Mouse (Mus musculus) left cerebral cortex, adult 2 months (tissue): ENCODE measurements around the gene Peli2. TPM values are rescaled to one million over a fixed set of nuclear protein-coding genes. Genes with fewer than 3 reads are reported as not detected.

Source experiments
- DNase-seq, 2 experiments: peaks; one replicate each; pipeline ENCODE4 v3.0.0; 2021 to 2022; ENCODE audit warnings: low spot score in 2 of 2, mixed read lengths in 1 of 2; ENCODE audit errors: extremely low spot score in 1 of 2
- H3K27ac ChIP-seq: fragments of 200-600 bp; 2 replicates; pipeline ENCODE4 v1.8.1; 2022
- H3K4me3 ChIP-seq: fragments of 200-600 bp; 2 replicates; pipeline ENCODE4 v1.8.1; 2022
- CTCF ChIP-seq: fragments of 200-600 bp; IDR thresholded peaks from 2 replicates; pipeline ENCODE4 v1.8.1; 2022; ENCODE audit warnings: antibody characterized with exemption, mild to moderate bottlenecking, moderate library complexity
- intact Hi-C: fragments of 180-260 bp; cut with DNase I; formaldehyde crosslinking; loops from one replicate; pipeline ENCODE4 v1.15.1; 2025
- total RNA-seq, 2 experiments: library from RNA; stranded (reverse); gene quantifications; 2 replicates each; pipeline ENCODE4 v1.2.3; 2021

The Peli2 gene
- total RNA-seq, 2 experiments from 2014 or later = 19.3 to 23.1 TPM

GRCm38 (mm10) chr14:48128701-48129100 lies 8.1 kb downstream of the Peli2 start:
- Histone ChIP-seq H3K27ac (no peak overlapping the region), H3K4me3 (no peak overlapping the region)
- no peak for DNase-seq
- intact Hi-C loops = no loop called here
- TF ChIP-seq CTCF = no peak

DNA sequence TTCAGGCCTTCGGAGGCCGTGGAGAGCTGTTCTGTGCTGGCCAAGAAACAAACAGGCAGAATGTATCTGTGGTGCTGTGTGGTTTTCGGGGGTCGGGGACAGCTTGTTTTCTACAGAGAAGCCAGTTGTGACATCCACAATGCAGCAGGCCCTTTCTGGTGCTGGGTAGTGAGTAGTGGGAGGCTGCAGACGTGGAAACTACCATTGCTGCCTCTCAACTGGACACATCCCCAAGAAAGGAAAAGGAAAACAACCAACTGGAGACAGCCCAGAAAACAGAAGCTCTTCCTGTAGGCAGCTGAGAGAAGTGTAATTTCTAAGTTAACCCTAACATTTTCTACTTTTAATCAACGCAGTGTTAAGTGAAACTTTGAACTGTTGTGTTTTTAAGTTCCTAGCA lies 9.4 kb downstream of the Peli2 start:
- Histone ChIP-seq H3K27ac (no peak overlapping the region), H3K4me3 (no peak overlapping the region)
- DNase-seq = no peak
- TF ChIP-seq CTCF = no peak
- intact Hi-C loops = no loop called here

DNA sequence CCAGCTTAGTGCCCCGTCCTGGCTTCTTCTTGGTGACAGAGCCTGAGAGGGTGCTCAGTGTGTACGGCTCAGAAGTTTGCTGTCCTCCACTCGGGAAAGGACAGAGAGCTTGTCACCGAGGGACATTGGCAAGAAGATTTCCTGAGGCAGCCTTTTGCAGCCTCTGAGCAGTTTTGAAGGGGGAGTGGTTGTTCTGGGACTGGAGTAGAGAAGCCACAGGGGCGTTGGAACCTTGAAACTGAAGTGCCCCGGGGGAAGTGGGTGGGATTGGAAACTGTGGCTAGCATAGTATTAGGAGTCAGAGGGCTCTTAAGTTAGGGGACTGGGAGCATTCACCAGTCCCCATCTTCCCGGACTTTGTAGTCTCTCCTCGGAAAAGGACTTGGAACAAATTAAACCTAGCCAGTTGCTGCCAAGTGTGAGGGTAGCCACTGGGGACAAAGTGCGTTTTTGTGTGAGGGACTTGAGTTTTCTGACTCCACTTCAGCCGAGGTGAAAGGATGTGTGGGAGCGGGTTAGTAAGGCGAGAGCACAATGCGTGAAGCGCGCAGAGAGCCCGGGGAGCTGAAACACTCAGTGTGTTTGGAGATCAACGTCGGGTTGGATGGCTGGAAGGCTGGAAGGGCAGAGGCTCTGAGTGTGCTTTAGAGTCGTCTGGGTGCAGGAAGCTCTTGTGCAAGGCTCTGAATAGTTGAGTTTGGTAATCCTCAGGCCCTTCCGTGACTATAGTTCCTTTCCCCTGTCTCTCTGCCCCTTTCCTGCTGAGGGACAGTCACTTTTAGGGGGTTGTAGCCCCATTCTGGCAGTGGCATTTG lies 10.3 kb downstream of the Peli2 start:
- H3K4me3 ChIP-seq = no peak overlapping the region
- peak overlapping the region; percentile 50; the same call in 1 of the 2 replicates for H3K27ac ChIP-seq
- intact Hi-C loops = no loop called here
- DNase-seq = no peak
- TF ChIP-seq CTCF = no peak

GRCm38 (mm10) chr14:48131576-48131922 lies 10.9 kb downstream of the Peli2 start:
- TF ChIP-seq CTCF = no peak
- peak overlapping the region; percentile 50; the same call in 1 of the 2 replicates for H3K27ac ChIP-seq
- intact Hi-C loops = no loop called here
- no peak overlapping the region for H3K4me3 ChIP-seq
- DNase-seq = no peak

- DNase-seq = no peak
- no peak for TF ChIP-seq CTCF
- intact Hi-C loops = no loop called here
- Histone ChIP-seq H3K4me3 (no peak overlapping the region), H3K27ac (no peak overlapping the region)
These were observed 11.6 kb downstream of the Peli2 start for GRCm38 (mm10) chr14:48132241-48132640.

- H3K4me3 ChIP-seq = no peak overlapping the region
- H3K27ac ChIP-seq = no peak overlapping the region
- intact Hi-C loops = no loop called here
- DNase-seq = no peak
- TF ChIP-seq CTCF = no peak
These were observed 12.5 kb downstream of the Peli2 start for GRCm38 (mm10) chr14:48132865-48133802.

DNA sequence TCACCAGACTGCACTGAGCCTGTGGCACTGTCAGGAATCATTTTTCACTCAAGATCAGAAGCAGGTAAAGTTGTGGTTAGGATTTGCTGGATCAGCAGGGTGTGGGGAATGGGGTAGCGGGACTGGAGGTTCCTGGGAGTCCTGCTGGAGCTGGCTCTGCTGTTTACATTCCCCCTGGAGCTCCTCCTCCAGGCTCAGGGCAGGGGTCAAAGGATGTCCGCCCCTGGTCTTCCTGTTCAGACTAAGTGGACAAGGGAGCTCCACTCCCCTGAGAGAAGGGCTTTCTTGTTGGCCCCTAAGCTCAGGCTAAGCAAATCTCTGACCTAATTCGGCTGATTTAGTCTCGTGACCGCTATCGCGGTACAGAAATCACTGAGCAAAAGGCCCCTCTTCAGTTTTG lies 13.7 kb downstream of the Peli2 start:
- no peak for DNase-seq
- Histone ChIP-seq H3K4me3 (no peak overlapping the region), H3K27ac (no peak overlapping the region)
- intact Hi-C loops = no loop called here
- no peak for TF ChIP-seq CTCF

DNA sequence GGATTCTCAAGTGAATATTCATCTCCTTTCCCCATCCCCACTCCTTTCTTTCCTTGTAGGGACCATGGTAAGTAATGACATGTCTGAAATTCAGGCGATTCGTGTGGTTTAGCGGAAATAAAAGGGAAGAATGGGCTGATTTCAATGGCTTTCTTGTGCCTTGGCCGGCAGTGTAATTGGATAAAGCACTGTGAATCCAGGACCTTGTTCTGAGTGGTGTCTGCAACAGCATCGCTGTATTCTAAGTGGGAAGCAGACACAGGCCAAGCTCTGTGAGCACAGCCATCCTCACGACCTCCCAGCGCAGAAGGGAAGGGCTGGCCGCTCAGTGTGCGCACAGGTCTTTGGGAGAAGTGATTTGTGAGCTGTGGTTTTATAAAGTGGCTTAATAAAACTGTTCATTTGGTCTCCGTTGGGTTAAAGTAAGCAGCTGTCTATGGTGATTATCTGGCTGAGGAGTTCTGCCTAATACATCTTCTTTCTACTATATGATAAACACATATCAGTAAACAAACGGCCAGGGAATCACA lies 15.3 kb downstream of the Peli2 start:
- Histone ChIP-seq H3K27ac (no peak overlapping the region), H3K4me3 (no peak overlapping the region)
- no peak for TF ChIP-seq CTCF
- DNase-seq = no peak
- intact Hi-C loops = no loop called here

DNA sequence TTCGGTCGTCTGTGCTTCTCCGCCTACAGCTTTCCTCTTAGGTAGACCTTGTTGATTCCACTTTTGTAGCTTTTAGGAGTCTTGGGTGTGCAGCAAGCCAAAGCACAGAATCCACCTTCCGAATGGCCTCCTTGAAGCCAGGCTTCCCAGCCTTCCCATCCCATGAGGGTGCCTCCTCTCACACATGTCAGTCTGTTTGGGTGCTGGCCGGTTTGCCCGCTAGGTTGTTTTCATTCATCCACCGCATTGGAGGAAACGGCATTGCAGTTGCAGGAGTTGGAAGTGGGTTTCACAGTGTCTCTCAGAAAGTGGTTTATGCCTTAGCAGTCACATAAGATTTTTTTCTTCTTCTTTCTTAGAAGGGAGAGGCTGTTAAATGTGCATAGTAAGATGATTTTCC lies 17.1 kb downstream of the Peli2 start:
- Histone ChIP-seq H3K4me3 (no peak overlapping the region), H3K27ac (no peak overlapping the region)
- intact Hi-C loops = no loop called here
- TF ChIP-seq CTCF = no peak
- DNase-seq = no peak

- intact Hi-C loops = no loop called here
- no peak overlapping the region for H3K27ac ChIP-seq
- no peak for DNase-seq
These were observed 17.5 kb downstream of the Peli2 start for GRCm38 (mm10) chr14:48138138-48138537.

DNA sequence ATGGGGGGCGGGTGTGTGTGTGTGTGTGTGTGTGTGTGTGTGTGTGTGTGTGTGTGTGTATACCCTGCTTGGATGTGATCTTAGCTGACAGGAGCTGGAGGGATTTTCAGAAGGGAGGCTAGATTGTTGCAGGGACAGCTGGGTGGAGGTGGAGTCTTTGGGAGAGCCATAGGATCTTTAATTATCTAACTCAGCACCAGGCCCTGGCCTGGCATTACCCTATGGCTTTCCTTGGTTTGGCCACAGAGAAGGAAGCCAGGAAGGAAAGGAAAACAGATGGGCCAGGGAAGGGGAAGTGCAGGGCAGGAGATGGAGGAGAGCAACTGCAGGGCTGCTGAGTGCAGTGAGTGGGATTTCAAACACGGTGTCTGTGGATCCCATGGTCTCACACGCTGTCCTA lies 18.8 kb downstream of the Peli2 start:
- Histone ChIP-seq H3K4me3 (no peak overlapping the region), H3K27ac (no peak overlapping the region)
- intact Hi-C loops = no loop called here
- DNase-seq = no peak
- no peak for TF ChIP-seq CTCF

More at GRCm38 (mm10) chr14:48138138-48138537, 17.5 kb downstream of the Peli2 start:
- peak; percentile 48 for TF ChIP-seq CTCF
- H3K4me3 ChIP-seq = no peak overlapping the region

- Histone ChIP-seq H3K4me3 (no peak overlapping the region), H3K27ac (no peak overlapping the region)
- DNase-seq = no peak
- TF ChIP-seq CTCF = no peak
- intact Hi-C loops = no loop called here
These were observed 21.1 kb downstream of the Peli2 start for GRCm38 (mm10) chr14:48141694-48142093.
